Mouse (Mus musculus) right cerebral cortex, adult 18-20 months (tissue): ENCODE results near the gene Olfr1312.
"Not testable (repeated sequence)": the region's sequence is repeated elsewhere in the genome, so short reads cannot be mapped to it uniquely, and the experiment has no call there.

Experiments used
- DNase-seq: peaks from one replicate; pipeline ENCODE4 v3.0.0; 2022; ENCODE audit warnings: mixed read lengths

The Olfr1312 gene

DNA sequence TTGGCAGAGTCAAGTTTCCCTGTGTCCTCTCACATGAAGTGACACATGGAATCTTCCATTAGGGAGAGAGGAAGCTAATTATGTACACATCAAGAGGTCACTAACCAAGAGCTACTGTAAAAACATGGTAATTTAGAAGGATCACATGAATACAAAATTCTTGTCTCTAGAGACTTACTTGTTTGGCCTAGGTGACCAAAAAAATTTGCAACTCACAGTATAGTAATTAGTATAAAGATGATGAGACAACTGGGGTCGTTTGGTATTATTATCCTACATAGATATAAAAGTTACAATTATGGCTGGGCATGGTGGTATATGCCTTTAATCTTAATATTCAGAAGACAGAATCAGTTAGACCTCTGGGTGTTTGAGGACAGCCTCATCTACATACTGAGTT is at the start of gene Olfr1312:
Gene Olfr1312, minus strand, starts transcription at position 101 of the 400 bp plus-strand sequence.
- DNase-seq = no peak

DNA sequence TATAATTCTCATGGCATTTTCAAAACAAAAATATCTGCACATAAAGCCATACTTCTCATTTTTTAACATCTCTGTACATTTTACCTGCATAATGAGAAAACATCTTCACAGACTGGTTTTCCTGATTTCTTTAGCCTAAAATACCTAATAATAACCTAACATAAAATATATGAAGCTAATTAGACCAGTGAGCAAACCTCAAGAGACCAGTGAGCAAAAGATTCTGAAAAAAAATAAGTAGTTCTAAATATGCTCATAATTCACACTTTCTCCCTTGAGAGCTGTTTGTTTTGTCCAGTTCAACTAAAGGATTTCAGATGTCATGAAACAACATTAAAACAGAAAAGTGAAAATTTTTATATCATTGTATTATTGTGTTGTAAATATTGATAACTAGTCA is 46.6 kb upstream of the Olfr1312 start, which contains the start of gene Olfr1314:
Gene Olfr1314, minus strand, starts transcription at position 101 of the 400 bp plus-strand sequence.
- no peak for DNase-seq

DNA sequence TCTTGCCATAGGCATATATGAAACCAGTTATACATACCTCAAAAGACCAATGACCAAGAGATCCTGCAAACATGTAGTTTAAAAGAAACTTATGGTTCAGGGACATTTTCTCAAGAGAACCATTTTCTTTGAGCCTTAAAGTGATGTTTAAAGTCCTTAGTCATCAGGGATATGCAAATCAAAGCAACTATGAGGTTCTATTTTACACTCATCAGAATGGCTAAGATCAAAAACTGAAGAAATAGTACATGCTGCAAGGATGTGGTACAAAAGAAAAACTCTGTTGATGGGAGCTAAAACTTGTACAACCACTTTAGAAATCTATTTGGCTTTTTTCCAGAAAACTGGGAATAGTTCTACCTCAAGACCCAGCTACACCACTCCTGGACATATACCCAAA is 27.7 kb upstream of the Olfr1312 start, which contains the start of gene Olfr1313:
Gene Olfr1313, minus strand, starts transcription at position 101 of the 400 bp plus-strand sequence.
- no peak for DNase-seq

DNA sequence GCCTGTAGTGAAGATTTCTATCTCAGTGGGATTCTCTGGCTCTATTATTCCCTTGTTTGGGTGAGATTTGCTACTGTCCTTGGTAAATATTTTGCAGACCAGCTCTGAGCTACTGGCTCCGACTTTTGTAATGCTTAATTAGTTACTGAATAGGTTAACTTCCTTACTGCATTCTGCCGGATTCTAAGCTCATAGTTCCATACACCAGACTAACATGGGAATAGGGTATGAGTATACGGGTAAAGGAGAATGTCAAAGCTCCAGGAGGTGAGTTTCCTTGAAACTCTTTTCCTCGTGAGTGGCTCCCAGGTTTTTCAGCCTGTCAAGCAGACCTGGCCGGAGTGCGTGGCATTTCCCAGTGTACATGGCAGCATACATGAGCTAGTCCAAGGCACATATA is 23.1 kb downstream of the Olfr1312 start:
- not testable (repeated sequence) for DNase-seq

DNA sequence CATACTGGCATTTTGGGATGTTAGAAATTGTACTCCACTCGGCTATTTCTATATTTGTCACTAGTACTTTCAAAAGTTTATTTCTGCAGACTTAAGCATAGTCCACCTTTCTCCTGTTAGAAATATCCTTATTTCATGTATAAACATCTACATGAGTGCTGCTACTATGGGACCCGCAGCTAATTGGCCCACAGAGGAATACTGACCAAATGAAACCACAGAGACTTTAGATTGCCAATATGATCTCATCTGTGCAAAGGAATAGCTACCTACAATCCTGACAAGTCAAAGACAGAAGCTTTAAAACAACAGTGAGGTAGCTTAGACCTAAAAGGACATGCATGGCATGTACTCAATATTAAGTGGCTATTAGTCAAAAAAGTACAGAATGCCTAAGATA is 25.7 kb downstream of the Olfr1312 start, which contains the start of gene Olfr1311:
Gene Olfr1311, minus strand, starts transcription at position 101 of the 400 bp plus-strand sequence.
- no peak for DNase-seq

DNA sequence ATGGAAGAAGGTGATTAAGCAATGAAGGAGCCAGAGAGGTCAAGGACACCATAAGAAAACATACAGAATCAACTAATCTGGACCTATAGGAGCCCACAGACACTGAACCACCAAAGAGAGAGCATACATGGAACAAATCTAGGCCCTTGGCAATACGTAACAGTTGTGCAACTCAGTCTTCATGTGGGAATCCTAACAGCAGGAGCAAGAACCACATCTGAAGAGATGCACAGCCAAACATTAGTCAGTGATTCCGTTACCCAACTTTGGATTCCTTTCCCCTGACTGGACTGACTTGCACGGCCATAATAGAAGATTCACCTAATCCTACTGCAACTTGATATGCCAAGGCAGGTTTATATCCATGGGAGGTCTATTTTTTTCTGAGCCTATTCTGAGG is 35.1 kb downstream of the Olfr1312 start:
- no peak for DNase-seq

DNA sequence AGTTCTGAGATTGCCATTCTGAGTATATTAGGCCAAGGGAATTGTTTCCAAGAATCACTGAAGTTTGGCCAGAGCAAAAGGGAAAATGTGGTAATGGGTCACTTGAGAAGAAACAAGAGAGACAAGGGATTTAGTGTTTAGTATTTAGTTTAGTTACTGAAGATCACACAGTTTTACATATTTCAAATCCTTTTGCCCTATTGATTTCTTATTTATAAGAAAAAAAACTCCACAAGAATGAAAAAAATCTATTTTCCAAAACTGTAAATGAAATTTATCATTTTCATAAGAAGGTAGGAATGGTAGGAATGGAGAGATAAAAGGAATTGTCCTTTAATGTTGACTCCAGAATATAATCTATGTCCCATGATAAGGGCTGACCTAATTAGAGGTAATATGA is 37.4 kb downstream of the Olfr1312 start, which contains the start of gene Olfr1310:
Gene Olfr1310, minus strand, starts transcription at position 101 of the 400 bp plus-strand sequence.
- no peak for DNase-seq

DNA sequence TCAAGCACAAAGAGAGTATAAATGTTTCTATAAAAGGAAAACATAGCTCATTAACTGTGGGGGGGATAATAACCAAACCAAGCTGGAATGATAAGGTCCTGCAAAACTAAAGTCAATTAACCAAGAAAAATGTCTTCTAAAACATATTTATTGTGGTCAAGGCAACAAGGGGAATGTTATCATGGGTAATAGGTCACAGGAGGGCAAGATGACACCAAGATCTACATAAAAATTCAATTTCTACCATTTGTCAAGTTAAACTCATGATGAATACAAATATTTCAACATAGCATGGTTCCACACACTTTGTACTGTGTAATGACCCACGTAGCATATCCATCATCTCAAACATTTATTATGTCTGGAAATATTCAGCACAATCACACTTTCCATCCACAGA is 59.9 kb downstream of the Olfr1312 start, which contains the start of gene Olfr1309:
Gene Olfr1309, minus strand, starts transcription at position 101 of the 400 bp plus-strand sequence.
- no peak for DNase-seq
